Mouse (Mus musculus) heart, postnatal 14 days (tissue): Measurements from ENCODE around the gene Capn8. TPM values are rescaled to one million over a fixed set of nuclear protein-coding genes. Genes with fewer than 3 reads are reported as not detected.
A peak's percentile ranks its signal among the peaks of the same experiment; 100 is the strongest.

Experiments
- DNase-seq, 2 experiments: peaks; one replicate each; pipeline ENCODE4 v3.0.0; 2021 to 2022
- intact Hi-C: fragments of 180-260 bp; cut with DNase I; formaldehyde crosslinking; loops from one replicate; pipeline ENCODE4 v1.15.1; 2025
- total RNA-seq, 2 experiments: library from RNA; stranded (reverse); gene quantifications; 2 replicates each; pipeline ENCODE4 v1.2.3; 2021

Gene Capn8
- total RNA-seq, 2 experiments from 2014 or later = not detected

- intact Hi-C loops = no loop called here
- no peak for DNase-seq
Measured at GRCm38 (mm10) chr1:182667281-182667680, 102.5 kb downstream of the Capn8 start.

GRCm38 (mm10) chr1:182669741-182670140, 104.9 kb downstream of the Capn8 start:
- intact Hi-C loops = no loop called here
- peak in 1 of 2 experiments; percentile 12 for DNase-seq

- peak; percentile 13 to 14 for DNase-seq
- intact Hi-C loops = no loop called here
Measured at GRCm38 (mm10) chr1:182670563-182671342, 105.9 kb downstream of the Capn8 start.

GRCm38 (mm10) chr1:182671343-182671624, 106.5 kb downstream of the Capn8 start:
- DNase-seq = no peak
- intact Hi-C loops = no loop called here

- DNase-seq = no peak
- intact Hi-C loops = no loop called here
Measured at GRCm38 (mm10) chr1:182675346-182675745, 110.5 kb downstream of the Capn8 start.

- intact Hi-C loops = no loop called here
- no peak for DNase-seq
Measured at GRCm38 (mm10) chr1:182678151-182678550, 113.3 kb downstream of the Capn8 start.

- DNase-seq = no peak
- intact Hi-C loops = no loop called here
Measured at GRCm38 (mm10) chr1:182679169-182679568, 114.4 kb downstream of the Capn8 start.

GRCm38 (mm10) chr1:182679582-182679981, 114.8 kb downstream of the Capn8 start:
- no peak for DNase-seq
- intact Hi-C loops = no loop called here

Other genes with a start within 250 kb of the Capn8 start
- gene Fbxo28, start 223.4 kb upstream of the Capn8 start, total RNA-seq = 10 to 100 TPM; 23.6 to 25.0 TPM
- 10 to 100 TPM; 12.6 to 15.5 TPM for gene Trp53bp2, start 155.8 kb upstream of the Capn8 start, total RNA-seq
- gene Capn2, start 47.4 kb upstream of the Capn8 start, total RNA-seq = 10 to 100 TPM; 69.8 to 72.5 TPM
- gene Ccdc185, start 184.2 kb downstream of the Capn8 start, total RNA-seq = not detected
- under 1 TPM; 0.51 to 0.60 TPM for gene Susd4, start 198.9 kb downstream of the Capn8 start, total RNA-seq